Mouse (Mus musculus) c-Kit-positive CD71-positive TER-119-positive erythroid progenitor cells, embryonic 14.5 days (primary cell): ENCODE results near the gene Lrfn4.
"Not testable (repeated sequence)": the region's sequence is repeated elsewhere in the genome, so short reads cannot be mapped to it uniquely, and the experiment has no call there.

ENCODE experiments used
- DNase-seq: peaks from one replicate; pipeline ENCODE4 v3.0.0-alpha.2; 2013; ENCODE audit warnings: low spot score

Gene Lrfn4

DNA sequence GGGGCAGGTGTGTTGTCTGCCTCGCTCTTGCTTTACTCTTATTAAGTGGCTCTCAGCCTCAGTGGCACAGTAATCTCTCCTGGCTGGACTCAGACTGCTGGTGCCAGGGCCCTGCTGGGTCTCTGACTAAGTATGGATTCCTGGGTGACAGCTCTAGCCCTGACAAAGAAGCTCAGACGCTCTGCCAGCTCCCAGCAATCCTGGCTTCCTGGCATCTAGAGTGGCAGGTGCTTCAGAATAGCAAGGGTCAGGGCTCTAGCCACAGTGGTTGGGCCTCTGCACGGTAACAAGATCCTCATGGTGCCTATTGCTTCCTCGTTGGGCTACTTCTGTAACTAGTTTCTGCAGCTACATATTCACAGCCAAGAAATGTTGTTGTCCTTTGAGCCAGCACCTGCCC lies 5.4 kb downstream of the Lrfn4 start:
- no peak for DNase-seq

DNA sequence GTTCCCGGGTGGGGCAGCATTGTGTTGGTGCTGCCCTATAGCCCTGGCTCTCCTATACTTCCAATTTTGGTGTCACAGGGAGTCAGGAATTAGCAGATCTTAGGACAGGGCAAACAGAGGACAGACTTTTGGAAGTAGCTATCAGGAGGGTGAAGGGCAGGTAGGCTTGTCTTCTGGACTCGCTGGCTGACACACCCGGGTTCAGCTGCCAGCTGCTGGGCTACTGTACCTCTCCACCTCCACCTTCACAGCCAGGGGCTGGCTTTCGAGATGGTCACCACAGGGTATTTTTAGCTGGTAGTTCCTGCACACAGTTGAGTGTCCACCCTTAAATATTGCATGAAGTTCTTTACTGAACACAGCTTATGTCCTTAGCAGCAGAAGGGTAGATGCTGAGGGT lies 7.0 kb downstream of the Lrfn4 start:
- no peak for DNase-seq

DNA sequence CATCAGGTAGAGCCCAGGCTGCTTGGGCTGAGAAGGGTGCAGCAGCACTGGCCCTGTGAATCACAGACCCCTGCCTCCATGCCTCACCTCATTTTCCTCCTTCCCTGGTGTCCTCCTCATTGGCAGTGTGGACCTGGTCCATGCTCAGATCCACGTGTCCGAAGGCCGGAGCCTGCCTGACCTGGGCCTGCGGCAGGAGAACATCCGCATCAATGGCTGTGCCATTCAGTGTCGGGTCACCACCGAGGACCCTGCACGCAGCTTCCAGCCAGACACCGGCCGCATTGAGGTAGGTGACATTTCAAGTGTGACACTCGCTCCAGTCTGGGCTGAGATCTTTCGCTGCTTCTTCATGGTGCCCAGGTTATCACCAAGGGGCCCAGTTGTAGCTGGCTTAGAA lies 8.1 kb downstream of the Lrfn4 start:
- DNase-seq = no peak

DNA sequence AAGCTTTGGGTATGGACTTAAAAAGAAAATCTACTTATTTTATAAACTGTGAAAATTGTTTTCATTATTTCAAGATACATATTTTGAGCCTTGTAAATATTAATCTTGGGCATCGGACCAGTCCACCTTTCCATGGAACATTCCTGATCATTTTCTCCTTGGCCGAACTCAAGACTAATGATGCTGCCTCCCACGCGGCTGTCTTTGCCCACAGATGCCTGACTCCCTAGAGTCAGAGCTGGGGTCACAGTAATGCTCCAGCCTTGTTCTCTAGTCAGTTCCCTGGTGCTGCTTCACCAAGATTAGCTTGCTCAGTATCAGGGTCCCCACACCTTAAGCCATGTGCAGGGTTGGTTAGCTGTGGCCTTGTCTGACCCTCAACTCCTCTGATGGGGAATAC lies 9.8 kb downstream of the Lrfn4 start:
- DNase-seq = no peak

DNA sequence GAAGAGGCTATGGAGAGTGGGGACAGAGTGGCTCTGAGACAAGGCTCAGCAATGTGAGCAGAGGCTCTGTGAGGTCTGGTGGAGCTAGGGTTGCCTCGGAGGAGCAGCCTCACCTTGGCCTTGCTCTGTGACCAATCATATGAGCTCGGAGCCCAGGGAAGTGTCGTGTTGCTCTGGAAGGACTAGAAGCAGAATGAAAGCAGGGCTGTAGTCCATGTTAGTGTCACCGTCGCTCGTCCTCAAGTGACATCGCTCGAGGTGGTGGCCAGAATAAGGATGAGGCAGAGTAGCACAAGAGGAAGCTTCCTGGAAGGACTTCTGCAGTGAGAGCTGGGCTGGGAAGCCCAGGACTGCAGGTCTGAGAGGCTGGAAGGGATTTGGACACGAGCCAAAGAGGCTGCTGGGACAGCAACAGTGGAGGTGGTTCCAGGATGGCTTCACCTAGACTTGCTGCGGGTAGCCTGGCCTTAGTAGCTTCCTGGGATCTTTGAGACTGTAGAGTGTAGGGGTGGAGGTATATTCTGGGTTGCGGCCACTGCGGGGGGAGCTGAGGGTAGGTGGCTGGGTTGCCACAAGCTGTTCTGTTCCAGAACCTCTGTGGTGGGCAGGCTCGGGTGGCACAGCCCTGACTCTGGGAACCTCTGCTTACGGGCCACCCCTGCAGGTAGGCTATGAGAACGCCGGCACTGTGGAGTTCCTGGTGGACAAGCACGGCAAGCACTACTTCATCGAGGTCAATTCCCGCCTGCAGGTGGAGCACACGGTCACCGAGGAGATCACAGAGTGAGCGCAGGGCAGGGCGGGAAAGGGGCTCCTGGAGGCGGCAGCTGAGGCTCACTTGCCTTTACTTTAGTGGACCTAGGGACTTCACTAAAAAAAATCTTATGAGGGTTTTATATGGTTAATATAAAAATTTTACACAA lies 11.4 kb downstream of the Lrfn4 start:
- DNase-seq = no peak

DNA sequence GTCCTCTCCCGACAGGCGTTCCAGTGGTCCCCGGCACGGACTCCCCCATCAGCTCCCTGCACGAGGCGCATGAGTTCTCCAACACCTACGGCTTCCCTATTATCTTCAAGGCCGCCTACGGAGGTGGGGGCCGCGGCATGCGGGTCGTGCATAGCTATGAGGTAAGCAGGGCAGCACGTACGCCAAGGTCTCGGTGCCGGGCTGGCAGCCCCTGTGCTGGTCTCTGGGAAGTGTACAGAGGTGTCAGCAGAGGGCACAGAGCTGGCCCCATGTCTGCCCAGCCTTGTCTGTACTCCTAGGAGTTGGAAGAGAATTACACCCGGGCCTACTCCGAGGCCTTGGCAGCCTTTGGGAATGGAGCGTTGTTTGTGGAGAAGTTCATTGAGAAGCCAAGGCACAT lies 13.0 kb downstream of the Lrfn4 start:
- DNase-seq = no peak

DNA sequence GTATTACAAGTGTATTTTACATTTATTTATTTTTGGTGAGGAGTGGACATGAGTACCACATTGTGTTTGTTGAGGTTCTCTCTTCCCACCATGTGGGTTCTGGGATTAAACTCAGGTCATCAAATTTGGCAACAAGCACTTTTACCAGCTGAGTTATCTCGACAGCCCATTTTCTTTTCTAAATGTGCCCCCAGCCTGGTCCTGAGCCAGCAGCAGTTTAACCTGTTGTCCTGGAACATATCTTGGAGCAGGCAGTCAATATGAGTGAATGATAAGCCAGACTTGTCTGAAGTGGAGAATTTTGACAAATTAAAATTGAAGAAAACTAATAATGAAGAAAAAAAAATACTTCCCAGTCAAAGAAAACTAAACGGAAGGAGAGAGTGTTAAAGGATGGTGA lies 19.4 kb downstream of the Lrfn4 start:
- no peak for DNase-seq

DNA sequence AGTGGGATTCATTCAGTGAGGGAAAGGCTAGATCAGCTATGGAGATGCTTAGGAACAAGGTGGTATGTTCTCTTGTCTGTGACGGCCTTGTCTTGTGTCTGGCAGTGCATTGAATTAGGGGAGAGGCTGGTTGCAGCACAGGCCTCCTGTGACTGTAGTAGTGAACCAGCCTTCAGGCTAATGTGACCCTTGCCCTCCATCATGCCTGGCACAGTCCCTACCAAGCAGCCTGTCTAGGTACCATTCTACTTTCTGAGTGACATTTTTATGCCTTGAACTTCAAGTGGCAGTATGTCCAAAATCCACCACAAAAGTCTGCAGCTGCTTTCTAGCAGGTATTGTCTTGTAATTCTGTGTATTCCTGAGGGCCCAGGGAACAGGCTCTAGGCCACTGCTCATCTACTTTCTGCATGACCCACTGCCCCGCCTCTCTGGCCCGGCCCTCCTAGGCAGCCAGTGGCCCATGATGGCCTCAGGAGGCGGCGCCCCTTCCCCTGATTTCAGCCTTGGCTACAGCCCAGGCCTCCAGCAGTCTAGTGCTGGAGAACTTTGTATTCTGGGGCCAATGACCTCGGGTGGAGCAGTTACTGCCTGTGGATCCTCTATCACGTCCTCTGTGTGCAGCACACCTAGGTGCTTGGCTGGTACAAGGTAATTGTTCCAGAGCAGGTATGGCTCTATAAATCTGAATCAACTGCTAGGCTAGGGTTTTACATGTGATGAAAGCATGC lies 21.5 kb downstream of the Lrfn4 start:
- DNase-seq = no peak

DNA sequence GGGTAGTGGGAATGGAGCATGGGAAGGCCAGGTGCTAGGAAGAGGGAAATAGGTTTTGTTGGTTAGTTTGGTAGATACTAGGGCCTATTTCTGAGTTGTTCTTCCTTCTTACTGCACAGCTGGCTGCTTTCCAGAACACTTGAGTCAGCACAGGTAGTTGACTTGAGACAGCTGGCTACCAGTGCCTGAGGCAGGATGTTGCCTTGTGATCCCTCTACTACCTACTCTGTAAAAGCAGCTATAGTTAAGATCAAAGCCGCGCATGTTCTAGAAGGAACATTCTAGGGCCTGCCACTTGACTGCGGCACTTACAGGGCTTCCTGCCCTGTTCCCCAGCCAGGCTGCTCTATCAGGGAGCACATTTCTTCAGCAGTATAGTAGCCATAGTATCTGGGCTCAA lies 25.4 kb downstream of the Lrfn4 start:
- no peak for DNase-seq

DNA sequence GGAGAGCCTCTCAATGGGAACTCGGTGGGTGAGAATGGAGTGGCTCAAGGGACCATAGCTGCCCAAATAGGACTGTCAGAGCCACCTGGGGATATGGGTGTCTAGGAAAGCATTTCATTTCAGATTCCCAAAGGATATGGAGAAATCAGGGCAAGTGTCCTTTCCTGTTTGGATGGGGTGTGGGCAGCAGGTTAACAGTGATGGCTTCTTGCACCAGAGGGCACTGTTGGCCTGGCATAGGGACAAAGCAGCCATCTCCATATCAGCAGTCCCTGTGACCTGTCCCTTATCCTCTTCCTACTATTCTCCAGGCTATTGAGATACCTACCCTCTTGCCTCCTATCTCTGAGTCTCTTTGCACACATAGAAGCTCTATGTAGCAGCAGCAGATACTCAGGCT lies 26.4 kb downstream of the Lrfn4 start:
- DNase-seq = no peak

DNA sequence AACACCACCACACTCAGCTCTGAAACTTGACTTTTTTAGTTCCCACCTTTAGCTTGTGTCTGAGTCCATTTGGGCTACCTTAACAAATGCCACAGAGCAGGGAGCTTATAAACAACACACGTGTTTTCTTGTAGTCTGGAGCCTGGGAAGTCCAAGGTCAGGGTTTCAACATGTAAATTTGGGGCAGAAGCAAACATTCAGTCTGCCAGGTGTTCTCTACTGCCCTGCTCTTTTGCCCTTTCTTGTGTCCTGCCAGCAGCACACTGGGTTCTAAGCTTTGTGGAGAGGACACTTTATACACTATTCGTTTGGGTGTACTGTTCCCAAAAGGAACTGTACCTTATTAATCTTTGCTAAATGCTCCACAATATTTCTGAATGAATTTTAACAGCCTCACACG lies 27.0 kb downstream of the Lrfn4 start:
- no peak for DNase-seq

DNA sequence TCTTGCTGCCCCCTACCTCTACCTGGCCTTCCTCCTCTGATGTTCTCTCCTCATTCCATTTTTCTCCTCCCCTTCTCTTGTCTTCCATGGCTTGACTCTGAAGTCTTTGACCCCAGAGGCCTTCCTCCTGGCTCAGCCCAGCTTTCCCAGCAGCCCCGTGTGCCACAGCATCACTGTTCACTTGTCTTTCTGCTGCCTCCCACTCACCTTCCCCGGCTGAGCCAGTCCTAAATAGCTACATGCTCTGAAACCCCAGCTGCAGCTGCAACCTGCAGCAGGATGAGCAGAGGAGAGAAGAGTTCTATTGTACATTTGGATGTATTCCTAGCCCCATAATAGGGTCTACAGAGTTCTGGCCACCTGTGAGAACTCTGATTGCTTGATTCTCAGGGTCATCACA lies 28.0 kb downstream of the Lrfn4 start:
- no peak for DNase-seq

DNA sequence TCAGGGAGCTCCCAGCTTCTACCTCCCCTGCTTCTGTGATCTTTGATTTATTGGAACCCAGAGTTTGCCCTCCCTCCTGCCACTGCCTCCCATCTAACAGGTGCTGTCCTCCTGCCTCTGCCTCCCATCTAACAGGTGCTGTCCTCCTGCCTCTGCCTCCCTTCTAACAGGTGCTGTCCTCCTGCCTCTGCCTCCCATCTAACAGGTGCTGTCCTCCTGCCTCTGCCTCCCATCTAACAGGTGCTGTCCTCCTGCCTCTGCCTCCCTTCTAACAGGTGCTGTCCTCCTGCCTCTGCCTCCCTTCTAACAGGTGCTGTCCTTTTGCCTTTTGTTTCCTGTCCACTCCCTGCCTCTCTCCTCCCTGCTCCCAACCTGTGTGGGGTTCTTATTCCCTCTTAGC lies 28.7 kb downstream of the Lrfn4 start:
- not testable (repeated sequence) for DNase-seq

DNA sequence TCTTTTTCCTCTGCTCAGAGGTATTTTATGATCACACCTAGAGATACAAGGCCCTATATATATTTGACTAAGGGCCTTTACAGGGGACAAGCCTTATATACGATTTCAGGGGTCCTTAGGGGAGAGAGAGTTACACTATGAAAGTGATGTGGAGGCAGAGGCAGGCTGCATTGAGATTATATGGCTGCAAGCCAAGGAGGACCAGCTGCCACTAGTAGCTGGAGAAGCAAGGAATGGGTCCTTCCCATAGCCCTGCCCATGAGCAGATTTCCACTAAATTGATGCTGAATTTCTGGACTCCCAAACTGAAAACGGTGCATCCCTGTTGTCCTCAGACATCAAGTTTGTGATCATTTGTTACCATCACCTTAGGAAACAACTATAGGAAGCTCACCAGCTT lies 31.6 kb downstream of the Lrfn4 start:
- DNase-seq = no peak

DNA sequence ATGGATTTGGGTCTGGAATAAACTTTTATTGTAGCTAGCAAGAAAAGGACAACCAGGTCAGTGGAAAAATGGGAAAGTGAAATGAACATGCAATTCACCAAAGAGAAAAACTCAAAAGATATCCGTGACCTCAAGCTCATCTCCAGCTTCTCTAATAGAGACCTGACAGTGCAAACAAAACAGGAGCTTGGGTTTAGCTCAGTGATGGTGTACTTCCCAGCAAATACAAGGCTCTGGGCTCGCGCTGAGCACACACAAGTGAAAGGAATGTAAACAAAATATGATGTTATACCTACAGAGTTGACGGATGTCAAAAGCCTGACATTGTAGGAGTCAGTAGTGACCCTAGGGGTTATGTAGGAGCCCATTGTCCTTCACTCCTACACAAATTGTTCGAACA lies 36.2 kb downstream of the Lrfn4 start:
- DNase-seq = no peak

DNA sequence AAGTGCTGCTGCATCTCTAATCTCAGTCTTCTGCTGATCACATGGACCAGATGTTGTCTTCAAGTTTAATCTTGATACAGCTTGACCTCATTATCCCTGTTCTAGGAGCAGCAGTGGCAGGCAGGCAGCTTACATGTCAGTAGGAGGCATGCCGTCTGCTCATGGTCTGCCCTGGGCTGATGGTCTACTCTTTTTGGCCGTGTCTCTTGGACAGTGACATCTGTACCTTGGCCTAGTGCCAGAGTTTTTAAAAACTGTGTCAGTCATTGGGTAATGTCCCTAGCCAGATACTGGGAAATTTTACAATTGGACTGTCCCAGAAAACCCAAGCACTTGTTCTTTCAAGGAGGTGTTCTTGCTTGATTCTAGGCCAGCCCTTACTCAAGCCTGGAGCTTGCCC lies 36.7 kb downstream of the Lrfn4 start:
- no peak for DNase-seq

DNA sequence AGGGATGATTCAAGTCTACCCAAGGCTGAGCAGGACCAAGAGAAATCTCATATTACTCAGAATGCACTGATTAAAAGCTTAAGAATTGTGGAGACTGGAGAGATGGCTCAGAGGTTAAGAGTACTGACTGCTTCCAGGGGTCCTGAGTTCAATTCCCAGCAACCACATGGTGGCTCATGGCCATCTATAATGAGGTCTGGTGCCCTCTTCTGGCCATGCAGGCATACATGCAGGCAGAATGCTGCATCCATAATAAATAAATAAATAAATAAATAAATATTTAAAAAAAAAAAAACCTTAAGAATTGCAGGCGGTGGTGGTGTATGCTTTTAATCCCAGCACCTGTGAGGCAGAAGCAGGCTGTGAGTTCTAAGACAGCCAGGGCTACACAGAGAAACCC lies 42.2 kb downstream of the Lrfn4 start:
- DNase-seq = no peak

DNA sequence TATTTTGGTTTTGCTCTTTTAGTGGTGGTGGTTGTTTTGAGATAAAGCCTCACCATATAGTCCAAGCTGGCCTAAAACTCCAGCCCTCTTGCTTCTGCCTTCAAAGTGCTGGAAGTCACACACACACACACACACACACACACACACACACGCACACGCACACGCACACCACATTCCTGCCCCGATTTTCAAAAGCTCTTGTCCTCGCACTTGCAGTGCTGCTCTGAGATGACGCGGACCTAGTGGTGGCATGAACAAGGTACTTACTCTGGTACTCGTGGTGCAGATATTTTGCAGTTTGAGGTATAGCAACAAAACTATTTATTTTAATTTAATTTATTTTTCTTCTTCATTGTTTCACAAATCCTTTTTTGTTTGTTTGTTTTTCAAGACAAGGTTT lies 43.0 kb downstream of the Lrfn4 start:
- no peak for DNase-seq

DNA sequence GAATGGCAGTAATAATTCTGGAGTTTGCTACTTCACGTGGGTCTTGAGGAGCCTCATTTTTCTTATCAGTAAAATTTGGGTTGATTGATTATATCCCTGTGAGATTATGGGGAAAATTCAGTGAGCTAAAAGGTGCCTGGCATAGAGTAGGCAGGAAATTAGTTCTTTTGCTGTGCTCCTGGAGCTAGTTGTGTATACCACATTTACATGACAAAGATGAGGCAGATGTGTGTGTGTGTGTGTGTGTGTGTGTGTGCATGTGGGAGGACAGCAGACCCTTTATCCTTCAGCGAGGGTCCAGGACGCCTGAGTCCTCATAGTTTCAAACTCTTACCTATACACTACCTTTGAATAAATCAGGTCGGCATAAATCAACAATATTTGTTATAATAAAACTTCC lies 43.4 kb downstream of the Lrfn4 start:
- no peak for DNase-seq

DNA sequence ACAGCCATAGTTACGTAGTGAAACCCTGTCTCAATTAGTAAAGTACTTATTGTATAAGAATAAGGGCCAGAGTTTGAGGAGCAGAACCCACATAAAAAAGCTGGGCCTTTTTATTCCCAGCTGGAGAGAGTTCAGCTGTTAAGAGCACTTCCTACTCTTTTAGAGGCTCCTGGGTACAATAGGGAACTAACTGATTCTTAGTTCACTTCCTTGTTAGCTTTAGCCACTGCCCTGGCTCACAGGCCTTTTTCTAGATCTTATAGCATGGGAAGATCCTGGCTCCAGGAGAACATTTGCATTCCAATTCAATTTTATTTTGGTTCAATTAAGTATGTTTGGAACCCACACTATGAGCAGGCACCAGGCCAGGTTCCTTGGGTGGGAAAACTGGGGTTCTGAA lies 43.8 kb downstream of the Lrfn4 start:
- DNase-seq = no peak

DNA sequence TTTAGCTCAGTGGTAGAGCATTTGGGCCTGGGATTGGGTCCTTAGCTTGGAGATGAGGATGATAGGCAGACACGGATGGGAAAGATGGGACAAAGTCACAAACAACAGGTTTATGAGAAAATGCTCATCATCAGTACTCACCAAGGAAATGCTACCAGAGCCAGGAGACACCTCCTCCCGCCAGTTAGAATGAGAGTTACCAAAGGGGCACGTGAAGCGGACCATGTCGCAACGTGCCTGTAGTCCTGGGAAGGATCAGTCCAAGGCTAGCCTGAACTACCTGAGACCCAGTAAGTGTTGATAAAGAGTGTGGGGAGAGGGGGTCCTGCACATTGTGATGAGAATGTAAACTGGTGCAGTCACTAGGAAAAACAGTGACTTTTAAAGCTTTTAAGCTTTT lies 44.7 kb downstream of the Lrfn4 start:
- no peak for DNase-seq

DNA sequence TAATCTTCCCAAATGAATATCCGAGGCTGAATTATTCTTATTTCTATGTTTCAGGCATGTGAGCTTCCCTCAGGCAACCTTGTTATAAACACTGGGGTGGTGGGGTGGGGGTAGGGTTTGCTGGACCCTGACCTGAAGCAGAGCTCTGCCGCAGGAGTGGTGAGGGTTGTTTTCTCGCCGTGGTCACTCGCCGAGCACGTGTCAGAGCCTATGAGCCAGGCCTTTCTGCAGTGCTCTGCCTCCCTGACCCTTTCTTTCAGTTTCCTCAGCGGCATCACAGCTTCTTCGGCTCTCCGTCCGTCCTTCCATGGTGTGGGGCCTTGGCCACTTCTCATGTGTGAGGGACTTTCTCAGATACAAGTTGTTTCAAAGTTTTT lies 45.2 kb downstream of the Lrfn4 start:
- DNase-seq = no peak

DNA sequence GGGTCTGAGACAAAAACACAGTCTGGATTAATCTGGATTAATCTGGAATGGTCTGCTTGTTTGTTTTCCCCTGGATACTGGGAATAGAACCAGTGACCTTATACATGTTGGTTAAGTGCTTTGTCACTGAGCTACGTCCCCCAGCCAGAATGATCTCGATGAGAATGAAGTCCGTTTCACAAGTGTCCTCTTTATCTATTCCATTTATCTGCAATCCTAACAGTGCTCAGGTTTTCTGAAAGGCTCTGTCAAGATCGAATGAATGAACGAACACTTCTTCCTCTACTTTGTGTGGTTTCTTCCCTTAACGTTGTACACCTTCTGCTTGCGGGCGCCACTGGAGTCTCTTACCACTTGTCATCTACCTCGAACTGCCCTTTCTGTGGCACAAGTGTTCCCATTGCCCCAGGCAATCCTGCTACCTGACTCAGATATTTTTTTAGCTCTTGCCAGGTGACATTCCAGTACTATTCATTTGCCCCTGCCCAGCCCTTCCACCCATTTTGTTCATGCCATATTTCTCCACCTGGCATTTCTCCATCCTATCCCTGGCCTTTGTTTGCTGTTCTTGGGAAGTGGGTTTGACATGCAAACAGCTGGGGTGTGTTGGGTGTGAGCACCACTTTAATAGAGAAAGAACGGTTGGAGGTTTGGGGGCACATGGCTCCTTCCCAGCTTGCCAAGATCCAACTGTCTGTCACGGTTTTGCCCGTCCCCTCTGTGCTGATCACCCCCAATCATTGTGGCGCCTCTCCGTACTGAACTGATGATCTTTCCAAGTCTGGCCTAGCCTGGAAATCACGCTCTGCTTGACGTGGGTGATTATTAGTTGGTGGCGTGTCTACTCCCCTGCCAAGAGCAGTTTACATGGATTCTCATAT lies 45.9 kb downstream of the Lrfn4 start:
- no peak for DNase-seq
